Mouse (Mus musculus): Measurements from ENCODE around the gene Mrpl20. TPM values are rescaled to one million over a fixed set of nuclear protein-coding genes. Genes with fewer than 3 reads are reported as not detected.

Mrpl20 gene
- polyA plus RNA-seq, 1 experiment from 2014 or later: 248 TPM

DNA sequence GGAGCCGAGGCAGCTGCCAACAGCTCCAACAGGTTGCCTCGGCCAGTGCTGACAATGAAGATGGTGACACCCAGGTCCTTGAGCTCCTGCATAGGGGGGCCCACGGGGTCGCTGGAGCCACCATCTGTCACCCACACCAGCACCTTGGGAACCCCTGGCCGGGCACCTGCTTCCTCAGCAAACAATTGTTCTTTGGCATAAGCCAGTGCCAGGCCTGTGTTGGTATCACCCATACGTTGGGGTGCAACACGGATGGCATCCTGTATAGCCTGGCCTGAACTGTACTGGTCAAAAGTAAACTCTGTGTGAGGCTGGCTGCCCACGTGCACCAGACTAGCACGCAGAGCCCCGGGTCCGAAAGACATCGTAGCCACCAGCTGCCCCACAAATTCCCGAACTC lies 29.9 kb upstream of the Mrpl20 start:
- Histone ChIP-seq H3K27ac (replicated peaks) (no peak overlapping the region), H3K4me1 (replicated peaks) (peaks cover 42% of the 10 kb centered on the region), H3K4me3 (0 out of 2 replicates have a peak overlapping the region, but pooled peaks have one; percentile 39), H3K27me3 (peaks cover 12% of the 10 kb centered on the region), H3K36me3 (no peaks in the 10 kb centered on the region), H3K9ac (no peak overlapping the region), H3K4me2 (peak overlapping the region; percentile 65), H3K9me3 (no peaks in the 10 kb centered on the region)
- 89% methylated on average over 13 of the region's 13 CpGs for WGBS
- ATAC-seq (ENCODE audit: low FRiP score, low read depth): no peak

DNA sequence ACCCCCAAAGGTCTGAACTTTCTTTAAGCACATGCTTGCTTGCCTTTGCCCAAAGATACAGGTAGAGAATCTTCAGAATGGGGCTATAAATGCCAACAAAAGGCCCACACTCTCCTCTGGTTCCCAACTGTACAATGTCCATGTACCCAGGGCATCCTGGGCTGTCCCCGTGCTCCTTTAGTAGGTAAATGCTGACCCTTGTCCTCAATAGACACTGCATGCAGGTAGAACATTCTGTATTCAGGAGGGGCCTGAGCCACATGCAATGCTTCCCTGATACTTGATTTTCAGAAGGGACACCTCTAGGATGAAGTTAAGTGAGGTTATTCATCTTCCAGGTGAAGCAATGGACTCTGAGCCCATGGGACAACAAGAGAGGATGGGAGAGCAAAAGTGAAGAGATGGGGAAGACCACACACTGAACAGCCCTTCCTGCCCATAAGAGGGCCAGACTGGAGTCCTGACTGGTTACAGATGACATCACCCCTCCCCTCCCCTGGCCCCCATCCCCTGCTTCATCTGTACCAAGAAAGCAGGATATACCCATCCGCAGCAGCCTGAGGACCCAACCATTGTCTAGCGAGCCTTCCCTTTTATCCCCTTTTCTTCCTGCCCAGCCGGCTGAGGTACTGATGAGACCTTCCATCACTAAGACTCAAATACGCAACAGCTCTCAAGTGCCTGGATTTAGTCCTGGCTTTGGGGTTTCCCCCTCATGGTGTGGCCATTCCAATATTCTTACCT lies 29.2 kb upstream of the Mrpl20 start:
- peak overlapping the region; percentile 39 for H3K4me3 ChIP-seq
- H3K27me3 ChIP-seq: peaks cover 12% of the 10 kb centered on the region
- 40% methylated on average over 5 of the region's 5 CpGs for WGBS
- H3K27ac ChIP-seq (replicated peaks): peak overlapping the region; percentile 75; the same call in 1 of the 2 replicates
- H3K4me2 ChIP-seq: peak overlapping the region; percentile 65
- peak overlapping the region; percentile 34; the same call in 1 of the 2 replicates for H3K9ac ChIP-seq
- ATAC-seq (ENCODE audit: low FRiP score, low read depth): no peak
- no peaks in the 10 kb centered on the region for H3K36me3 ChIP-seq
- peaks cover 42% of the 10 kb centered on the region for H3K4me1 ChIP-seq (replicated peaks)
- no peaks in the 10 kb centered on the region for H3K9me3 ChIP-seq

DNA sequence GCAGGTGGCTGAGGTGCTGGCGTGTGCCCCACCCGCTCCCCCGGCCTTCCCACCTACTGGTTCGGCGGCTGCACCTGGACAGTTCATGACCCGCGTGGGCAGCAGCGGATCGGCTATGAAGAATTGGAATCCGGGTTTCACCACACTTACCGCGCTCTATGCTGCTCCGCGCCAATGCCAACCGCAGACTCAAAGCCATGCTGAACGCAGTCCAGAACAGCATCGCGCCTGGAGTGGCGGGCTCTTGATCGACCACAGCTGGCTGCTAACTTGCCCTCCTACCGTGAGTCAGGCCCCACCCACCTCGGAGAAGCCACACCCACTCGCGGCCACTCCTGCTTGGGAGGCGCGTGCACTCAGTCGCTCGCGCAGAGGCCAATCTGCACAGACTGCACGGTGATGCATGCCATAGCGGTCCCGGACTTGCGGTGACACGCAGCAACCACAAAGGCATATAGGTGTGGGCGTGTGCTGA lies 28.4 kb upstream of the Mrpl20 start, which contains the start of gene Vwa1:
TSS of gene Vwa1 (minus strand) at position 419 of the 475 bp plus-strand sequence.
- Histone ChIP-seq H3K4me2 (peak within 1 kb of the TSS; percentile 65), H3K27me3 (peaks cover 12% of the 10 kb centered on the region), H3K9me3 (no peaks in the 10 kb centered on the region), H3K36me3 (no peaks in the 10 kb centered on the region), H3K27ac (replicated peaks) (peak within 1 kb of the TSS; percentile 75), H3K4me3 (peak within 1 kb of the TSS; percentile 39), H3K9ac (peak within 1 kb of the TSS; percentile 34), H3K4me1 (replicated peaks) (peaks cover 40% of the 10 kb centered on the region)
- 1% methylated on average over 35 of the region's 35 CpGs for WGBS
- peak; percentile 85 for ATAC-seq (ENCODE audit: low FRiP score, low read depth)

DNA sequence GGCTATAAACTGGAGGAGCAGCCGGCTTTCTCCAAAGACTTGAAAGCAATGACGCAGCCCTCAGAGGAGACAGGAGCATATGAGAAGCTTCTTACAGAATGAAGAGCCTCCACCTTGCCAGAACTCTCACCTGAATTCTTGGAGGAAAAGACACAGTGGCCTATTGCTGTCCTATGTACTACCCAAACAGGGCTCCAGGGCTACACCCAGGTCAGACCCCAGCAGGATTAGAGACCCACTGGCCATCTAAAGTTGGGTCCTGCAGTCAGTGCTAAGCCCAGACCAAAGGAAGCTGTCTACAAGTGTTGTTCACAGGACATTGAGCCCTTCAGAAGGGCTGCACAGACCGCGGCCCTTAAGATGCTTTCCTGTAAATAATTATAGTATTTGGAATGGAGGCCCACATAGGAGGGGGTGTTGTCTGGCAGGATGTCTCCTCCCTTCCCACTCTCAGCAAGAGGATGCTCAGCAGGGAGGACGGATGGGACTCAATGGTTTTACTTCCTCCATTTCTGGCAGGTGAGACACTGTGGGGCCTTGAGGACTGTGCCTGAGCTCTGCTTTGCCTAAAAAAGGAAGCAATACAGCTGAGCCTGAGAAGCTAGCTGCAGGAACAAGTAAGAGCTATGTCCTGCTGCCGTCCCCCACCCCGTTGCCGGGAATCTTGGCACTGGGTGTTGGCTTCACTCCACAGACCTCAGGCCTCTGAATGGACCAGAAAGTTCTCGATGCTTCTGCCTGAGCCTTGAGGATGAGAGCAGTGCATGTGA lies 27.5 kb upstream of the Mrpl20 start:
- Histone ChIP-seq H3K36me3 (no peaks in the 10 kb centered on the region), H3K27ac (replicated peaks) (peak overlapping the region; percentile 75), H3K4me3 (peak overlapping the region; percentile 39), H3K4me1 (replicated peaks) (peaks cover 33% of the 10 kb centered on the region), H3K9me3 (no peaks in the 10 kb centered on the region), H3K9ac (peak overlapping the region; percentile 34), H3K27me3 (peaks cover 12% of the 10 kb centered on the region), H3K4me2 (peak overlapping the region; percentile 65)
- WGBS: 53% methylated on average over 9 of the region's 9 CpGs
- ATAC-seq (ENCODE audit: low FRiP score, low read depth): 0 out of 2 replicates have a peak, but pooled peaks have one; percentile 14

DNA sequence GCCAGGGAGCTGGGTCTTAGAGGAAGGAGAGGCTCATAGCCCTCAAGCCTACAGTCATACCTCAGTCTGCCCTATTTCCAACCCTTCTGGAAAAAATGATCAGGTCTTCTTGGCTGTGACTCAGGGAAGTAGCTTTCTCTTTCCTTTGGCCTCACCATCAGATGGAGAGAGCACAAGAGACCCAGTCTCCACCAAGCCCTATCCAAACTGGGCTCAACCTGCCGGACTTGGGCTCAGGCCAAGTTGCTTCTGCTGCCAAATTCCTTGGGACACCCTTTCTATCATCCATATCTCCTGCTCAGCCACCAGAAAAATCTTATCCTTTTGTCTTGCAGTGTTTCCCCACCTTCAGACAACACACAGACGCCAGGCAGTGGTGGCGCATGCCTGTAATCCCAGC lies 26.8 kb upstream of the Mrpl20 start:
- Histone ChIP-seq H3K4me2 (no peak overlapping the region), H3K36me3 (no peaks in the 10 kb centered on the region), H3K4me3 (no peak overlapping the region), H3K9me3 (no peaks in the 10 kb centered on the region), H3K27ac (replicated peaks) (peak overlapping the region; percentile 55), H3K4me1 (replicated peaks) (peaks cover 27% of the 10 kb centered on the region), H3K27me3 (peaks cover 12% of the 10 kb centered on the region), H3K9ac (no peak overlapping the region)
- no peak for ATAC-seq (ENCODE audit: low FRiP score, low read depth)
- WGBS: 71% methylated on average over 3 of the region's 3 CpGs

DNA sequence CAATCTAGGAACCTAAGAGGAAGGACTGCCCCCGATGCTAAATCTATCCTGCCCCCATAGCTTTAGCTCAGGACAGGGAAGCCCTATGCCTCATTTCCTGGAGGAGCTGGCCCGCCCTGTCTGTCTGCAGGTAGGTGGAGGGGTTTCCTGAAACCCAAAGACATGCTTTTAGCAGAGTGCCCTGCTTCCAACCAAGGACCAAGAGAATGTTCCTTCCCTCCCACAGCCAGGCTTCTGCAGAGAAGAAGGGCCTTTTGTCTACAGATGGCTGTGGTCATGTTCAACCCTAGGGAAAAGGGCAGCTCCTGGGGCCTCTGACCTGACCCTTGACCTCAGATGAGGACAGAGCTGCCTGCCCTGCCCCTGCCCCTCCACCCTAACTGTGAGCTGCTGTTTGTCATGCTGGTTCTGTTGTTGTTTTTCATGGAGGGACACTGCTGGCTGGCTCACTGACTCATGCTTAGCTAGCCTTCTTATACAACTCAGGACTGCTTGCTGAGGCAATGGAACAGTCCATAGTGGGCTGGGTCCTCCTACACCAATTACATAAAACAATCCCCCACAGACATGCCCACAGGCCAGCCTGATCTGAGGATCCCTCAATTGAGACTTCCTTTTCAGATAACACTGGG lies 25.9 kb upstream of the Mrpl20 start:
- Histone ChIP-seq H3K4me3 (no peak overlapping the region), H3K4me1 (replicated peaks) (peaks cover 30% of the 10 kb centered on the region), H3K9ac (no peak overlapping the region), H3K4me2 (no peak overlapping the region), H3K36me3 (no peaks in the 10 kb centered on the region), H3K27me3 (peaks cover 12% of the 10 kb centered on the region), H3K27ac (replicated peaks) (no peak overlapping the region; the same call in 1 of the 2 replicates), H3K9me3 (no peaks in the 10 kb centered on the region)
- no peak for ATAC-seq (ENCODE audit: low FRiP score, low read depth)
- WGBS: 51% methylated on average over 2 of the region's 2 CpGs

DNA sequence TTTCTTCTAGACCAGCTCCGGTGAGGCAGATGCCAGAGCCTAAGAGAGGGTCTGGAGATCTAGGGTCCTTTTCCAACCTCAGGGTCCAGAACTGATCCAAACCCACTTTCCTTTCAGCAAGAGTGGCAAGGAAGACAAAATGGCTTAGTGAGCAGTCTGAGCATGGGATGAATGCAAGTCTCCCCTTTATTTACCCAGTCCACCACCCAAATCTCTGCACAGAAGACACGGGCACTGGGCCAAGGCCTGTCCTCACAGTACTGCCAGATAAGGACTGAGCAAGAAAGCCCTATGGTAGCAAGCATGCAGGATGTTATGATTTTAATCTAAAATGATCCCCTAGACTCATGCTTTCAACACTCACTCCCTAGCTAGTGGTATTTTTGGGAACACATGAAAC lies 24.9 kb upstream of the Mrpl20 start:
- Histone ChIP-seq H3K27ac (replicated peaks) (no peak overlapping the region), H3K4me2 (no peak overlapping the region)
- no peak for ATAC-seq (ENCODE audit: low FRiP score, low read depth)

DNA sequence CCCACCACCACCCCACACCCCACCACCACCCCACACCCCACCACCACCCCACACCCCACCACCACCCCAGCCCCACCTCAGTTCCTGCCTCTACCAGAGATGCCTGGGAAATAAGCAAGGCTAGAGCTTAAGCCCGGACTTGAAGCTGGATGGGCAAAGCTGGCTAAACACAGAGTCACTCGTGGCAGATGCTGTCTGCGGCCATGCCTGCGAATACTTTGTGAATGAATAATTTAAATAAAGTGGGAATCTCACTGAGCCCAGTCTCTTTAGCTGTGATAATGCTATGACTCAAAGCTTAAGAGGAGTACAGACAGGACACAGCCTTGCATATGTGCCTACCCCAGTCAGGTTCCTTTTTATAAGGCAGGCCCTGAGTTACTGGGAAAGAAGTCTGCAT lies 23.2 kb upstream of the Mrpl20 start:
- Histone ChIP-seq H3K4me1 (replicated peaks) (peaks cover 26% of the 10 kb centered on the region), H3K4me3 (no peak overlapping the region), H3K9me3 (no peaks in the 10 kb centered on the region), H3K9ac (no peak overlapping the region), H3K27ac (replicated peaks) (no peak overlapping the region), H3K4me2 (no peak overlapping the region), H3K36me3 (no peaks in the 10 kb centered on the region), H3K27me3 (no peaks in the 10 kb centered on the region)
- ATAC-seq (ENCODE audit: low FRiP score, low read depth): no peak
- 83% methylated on average over 4 of the region's 4 CpGs for WGBS

More for the DNA sequence above, 24.9 kb upstream of the Mrpl20 start:
- no peaks in the 10 kb centered on the region for H3K9me3 ChIP-seq
- peaks cover 4% of the 10 kb centered on the region for H3K27me3 ChIP-seq
- no peaks in the 10 kb centered on the region for H3K36me3 ChIP-seq
- no peak overlapping the region for H3K9ac ChIP-seq
- no peak overlapping the region for H3K4me3 ChIP-seq
- 79% methylated on average over 2 of the region's 2 CpGs for WGBS
- peaks cover 30% of the 10 kb centered on the region for H3K4me1 ChIP-seq (replicated peaks)

DNA sequence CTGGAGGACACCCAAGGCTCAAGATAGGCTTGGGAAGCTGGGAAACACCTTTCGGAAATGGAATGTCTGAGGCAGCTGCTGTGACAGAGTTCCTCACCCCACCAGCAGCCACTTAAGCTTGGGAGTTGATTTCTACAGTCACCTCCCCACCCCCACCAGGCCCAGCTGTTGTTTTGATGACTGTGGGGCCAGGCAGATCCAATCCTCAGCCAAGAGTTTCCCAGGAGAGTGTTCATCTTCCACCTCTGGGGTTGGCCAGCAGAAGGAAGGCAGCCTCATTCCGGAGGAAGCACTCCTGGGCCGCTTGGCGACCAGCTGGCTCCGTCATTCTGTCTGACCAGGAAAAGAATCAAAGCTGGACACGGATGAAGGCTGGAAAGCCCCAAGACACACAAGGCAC lies 21.8 kb upstream of the Mrpl20 start:
- Histone ChIP-seq H3K4me3 (no peak overlapping the region), H3K27me3 (no peaks in the 10 kb centered on the region), H3K4me1 (replicated peaks) (peaks cover 20% of the 10 kb centered on the region), H3K27ac (replicated peaks) (no peak overlapping the region), H3K36me3 (no peaks in the 10 kb centered on the region), H3K9me3 (no peaks in the 10 kb centered on the region), H3K4me2 (no peak overlapping the region), H3K9ac (no peak overlapping the region)
- 29% methylated on average over 6 of the region's 6 CpGs for WGBS
- ATAC-seq (ENCODE audit: low FRiP score, low read depth): no peak

DNA sequence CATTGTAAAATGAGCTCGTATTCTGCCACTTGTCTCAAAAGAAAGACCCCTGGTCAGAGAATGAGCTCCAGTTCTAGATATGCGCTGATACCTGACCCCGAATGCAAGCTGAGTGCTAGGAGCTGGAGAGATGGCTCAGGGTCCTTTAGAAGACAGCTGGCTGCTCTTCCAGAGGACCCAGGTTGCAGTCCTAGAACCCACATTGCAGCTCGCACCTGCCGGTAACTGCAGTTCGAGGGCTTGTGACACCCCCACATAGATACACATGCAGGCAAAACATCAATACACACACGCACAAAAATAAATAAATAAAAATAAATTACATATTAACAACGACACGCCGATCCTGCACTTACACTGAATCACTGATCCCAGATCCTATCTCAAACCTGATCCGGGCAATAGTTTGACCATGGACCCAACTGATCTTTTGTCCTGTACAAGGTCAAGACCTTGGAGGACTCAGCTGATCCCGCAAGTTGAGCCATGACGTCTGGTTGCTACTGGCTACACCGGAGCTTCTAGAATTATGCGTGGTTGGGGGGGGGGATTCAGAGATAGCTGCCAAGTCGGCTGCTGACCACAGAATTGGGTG lies 19.1 kb upstream of the Mrpl20 start:
- Histone ChIP-seq H3K36me3 (no peaks in the 10 kb centered on the region), H3K9ac (peak overlapping the region; percentile 59), H3K4me1 (replicated peaks) (peaks cover 18% of the 10 kb centered on the region), H3K4me2 (peak overlapping the region; percentile 58), H3K9me3 (no peaks in the 10 kb centered on the region), H3K27ac (replicated peaks) (peak overlapping the region; percentile 83), H3K4me3 (peak overlapping the region; percentile 48), H3K27me3 (no peaks in the 10 kb centered on the region)
- 36% methylated on average over 16 of the region's 16 CpGs for WGBS
- no peak for ATAC-seq (ENCODE audit: low FRiP score, low read depth)

DNA sequence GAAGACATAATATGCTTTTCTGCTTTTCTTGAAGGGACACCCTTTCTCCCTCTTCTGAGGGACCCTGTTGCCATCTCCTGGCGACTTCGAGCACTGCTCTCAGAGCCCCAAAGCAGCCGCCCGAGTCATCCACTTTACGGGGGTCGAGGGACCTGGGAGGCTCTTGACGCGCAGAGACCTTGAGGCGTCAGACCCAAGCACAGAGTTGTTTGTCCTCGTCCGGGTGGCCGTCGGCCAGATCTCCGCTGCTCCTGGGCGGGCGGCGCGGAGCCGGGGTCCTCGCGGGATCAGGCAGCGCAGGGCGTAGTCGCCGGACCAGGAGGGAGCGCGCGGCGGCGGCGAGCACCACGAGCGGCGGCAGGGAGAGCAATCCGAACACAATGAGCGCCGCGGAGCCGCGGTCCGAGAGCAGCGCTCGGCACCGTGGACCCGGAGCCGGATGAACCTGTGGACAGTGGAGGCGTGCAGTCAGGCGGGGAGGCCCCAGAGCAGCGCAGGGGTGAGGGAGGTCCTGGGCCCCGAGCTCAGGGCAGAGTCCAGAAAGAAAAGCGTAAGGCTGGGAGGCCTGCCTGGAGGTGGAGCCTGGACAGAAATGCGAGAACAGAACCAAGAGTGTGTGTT lies 18.5 kb upstream of the Mrpl20 start:
- no peaks in the 10 kb centered on the region for H3K27me3 ChIP-seq
- no peaks in the 10 kb centered on the region for H3K36me3 ChIP-seq
- H3K4me1 ChIP-seq (replicated peaks): peaks cover 18% of the 10 kb centered on the region
- peak overlapping the region; percentile 48 for H3K4me3 ChIP-seq
- peak overlapping the region; percentile 83 for H3K27ac ChIP-seq (replicated peaks)
- peak overlapping the region; percentile 59 for H3K9ac ChIP-seq
- H3K4me2 ChIP-seq: peak overlapping the region; percentile 58
- ATAC-seq (ENCODE audit: low FRiP score, low read depth): peak; percentile 86
- no peaks in the 10 kb centered on the region for H3K9me3 ChIP-seq
- whole genome bisulfite sequencing: under 1% methylated on average over 51 of the region's 52 CpGs

All from hindbrain, embryonic 15.5 days (tissue).